Mouse (Mus musculus) intestine, embryonic 14.5 days (tissue): Measurements from ENCODE around the gene Rgl1. TPM values are rescaled to one million over a fixed set of nuclear protein-coding genes. Genes with fewer than 3 reads are reported as not detected.

Experiments used
- ATAC-seq: fragments of 200-750 bp; cut with Nextera tagmentation; replicated peaks from 2 replicates; pipeline ENCODE4 v1.8.0; 2017; ENCODE audit warnings: low read depth, moderate number of reproducible peaks, moderate TSS enrichment, moderate library complexity; ENCODE audit not compliant: low FRiP score, low TSS enrichment
- DNase-seq: peaks from one replicate; pipeline ENCODE4 v3.0.0-alpha.2; 2018; ENCODE audit warnings: low spot score
- H3K27ac ChIP-seq: fragments of 300-500 bp; sonication (generic); 2 replicates; pipeline ENCODE4 v1.5.1; 2014; ENCODE audit warnings: low read depth, mild to moderate bottlenecking, control low read depth
- H3K27me3 ChIP-seq: fragments of 300-500 bp; sonication (generic); replicated peaks from 2 replicates; pipeline ENCODE4 v1.6.1; 2014; ENCODE audit warnings: low read length, control low read depth; ENCODE audit not compliant: control insufficient read depth, insufficient read depth
- H3K36me3 ChIP-seq: fragments of 300-500 bp; sonication (generic); 2 replicates; pipeline ENCODE4 v1.6.1; 2014; ENCODE audit warnings: low read length, control low read depth; ENCODE audit not compliant: control insufficient read depth, insufficient read depth
- H3K4me1 ChIP-seq: fragments of 300-500 bp; sonication (generic); replicated peaks from 2 replicates; pipeline ENCODE4 v1.6.1; 2014; ENCODE audit warnings: low read length, control low read depth, mixed read lengths; ENCODE audit not compliant: control insufficient read depth, insufficient read depth
- H3K4me2 ChIP-seq: fragments of 300-500 bp; sonication (generic); 2 replicates; pipeline ENCODE4 v1.6.1; 2014; ENCODE audit warnings: low read length
- H3K4me3 ChIP-seq: fragments of 300-500 bp; sonication (generic); 2 replicates; pipeline ENCODE4 v1.5.1; 2014; ENCODE audit warnings: low read depth, low read length, control low read depth, mixed read lengths
- H3K9ac ChIP-seq: fragments of 300-500 bp; sonication (generic); 2 replicates; pipeline ENCODE4 v1.6.1; 2014; ENCODE audit warnings: mild to moderate bottlenecking, low read length
- H3K9me3 ChIP-seq: fragments of 300-500 bp; sonication (generic); 2 replicates; pipeline ENCODE4 v1.6.1; 2016; ENCODE audit warnings: low read length, control low read depth; ENCODE audit not compliant: control insufficient read depth
- WGBS: fragments of 180-500 bp; shearing (Covaris S2); extraction: QIAGEN DNeasy Blood & Tissue Kit; methylation state at CpG from one replicate; pipeline ENCODE4 v1.1.7; 2014; 5-methylcytosine and 5-hydroxymethylcytosine counted together
- polyA plus RNA-seq: library from polyadenylated mRNA; unstranded; fragments of >200 nt; fragmentation: Nextera tagmentation; extraction: Ambion mirVana; gene quantifications from 2 replicates; pipeline ENCODE4 v1.2.1, GENCODE M21; 2014

Gene Rgl1
- polyA plus RNA-seq, 1 experiment from 2014 or later = 50.9 TPM

GRCm38 (mm10) chr1:152714405-152714804 is 51.7 kb downstream of the Rgl1 start:
- Histone ChIP-seq H3K4me3 (no peak overlapping the region), H3K4me2 (no peak overlapping the region), H3K9me3 (no peaks in the 10 kb centered on the region), H3K4me1 (peaks cover 3% of the 10 kb centered on the region; the same call in 1 of the 2 replicates), H3K27me3 (no peaks in the 10 kb centered on the region), H3K36me3 (no peaks in the 10 kb centered on the region), H3K27ac (no peak overlapping the region), H3K9ac (no peak overlapping the region)
- WGBS = 93% methylated on average over 3 of the region's 3 CpGs
- no peak for DNase-seq
- ATAC-seq = no peak

GRCm38 (mm10) chr1:152713924-152714323 is 52.2 kb downstream of the Rgl1 start:
- Histone ChIP-seq H3K4me1 (peaks cover 3% of the 10 kb centered on the region; the same call in 1 of the 2 replicates), H3K27ac (no peak overlapping the region), H3K4me2 (no peak overlapping the region), H3K4me3 (no peak overlapping the region), H3K27me3 (no peaks in the 10 kb centered on the region), H3K9ac (no peak overlapping the region), H3K9me3 (no peaks in the 10 kb centered on the region), H3K36me3 (no peaks in the 10 kb centered on the region)
- DNase-seq = no peak
- 88% methylated on average over 4 of the region's 4 CpGs for WGBS
- no peak for ATAC-seq

- H3K4me3 ChIP-seq = no peak overlapping the region
- no peaks in the 10 kb centered on the region for H3K27me3 ChIP-seq
- H3K9ac ChIP-seq = no peak overlapping the region
- no peak for DNase-seq
- no peaks in the 10 kb centered on the region for H3K36me3 ChIP-seq
- 83% methylated on average over 4 of the region's 4 CpGs for WGBS
- no peak overlapping the region for H3K27ac ChIP-seq
- no peak overlapping the region for H3K4me2 ChIP-seq
- no peaks in the 10 kb centered on the region for H3K9me3 ChIP-seq
- H3K4me1 ChIP-seq = no peaks in the 10 kb centered on the region
- ATAC-seq = no peak
Measured at GRCm38 (mm10) chr1:152711037-152711436, 55.1 kb downstream of the Rgl1 start.

GRCm38 (mm10) chr1:152707560-152707959 is 58.6 kb downstream of the Rgl1 start:
- no peak overlapping the region for H3K4me3 ChIP-seq
- H3K4me2 ChIP-seq = no peak overlapping the region
- H3K9me3 ChIP-seq = no peaks in the 10 kb centered on the region
- no peaks in the 10 kb centered on the region for H3K36me3 ChIP-seq
- no peak for DNase-seq
- H3K27me3 ChIP-seq = no peaks in the 10 kb centered on the region
- 66% methylated on average over 2 of the region's 2 CpGs for WGBS
- no peak overlapping the region for H3K9ac ChIP-seq
- H3K27ac ChIP-seq = no peak overlapping the region
- peaks cover 10% of the 10 kb centered on the region; the same call in 1 of the 2 replicates for H3K4me1 ChIP-seq
- no peak for ATAC-seq

GRCm38 (mm10) chr1:152703941-152704340 is 62.2 kb downstream of the Rgl1 start:
- Histone ChIP-seq H3K4me1 (peaks cover 10% of the 10 kb centered on the region; the same call in 1 of the 2 replicates), H3K27me3 (no peaks in the 10 kb centered on the region), H3K4me3 (no peak overlapping the region), H3K27ac (no peak overlapping the region), H3K4me2 (no peak overlapping the region), H3K9me3 (no peaks in the 10 kb centered on the region), H3K9ac (no peak overlapping the region), H3K36me3 (no peaks in the 10 kb centered on the region)
- no peak for DNase-seq
- no peak for ATAC-seq
- WGBS = 32% methylated on average over 6 of the region's 6 CpGs

GRCm38 (mm10) chr1:152702920-152703319 is 63.2 kb downstream of the Rgl1 start:
- WGBS = 40% methylated on average over 6 of the region's 6 CpGs
- no peak for ATAC-seq

GRCm38 (mm10) chr1:152701066-152701465 is 65.1 kb downstream of the Rgl1 start:
- Histone ChIP-seq H3K9ac (no peak overlapping the region), H3K27ac (no peak overlapping the region), H3K4me1 (peaks cover 10% of the 10 kb centered on the region; the same call in 1 of the 2 replicates), H3K27me3 (no peaks in the 10 kb centered on the region), H3K9me3 (no peaks in the 10 kb centered on the region), H3K36me3 (no peaks in the 10 kb centered on the region), H3K4me3 (no peak overlapping the region), H3K4me2 (no peak overlapping the region)
- 79% methylated on average over 5 of the region's 5 CpGs for WGBS
- no peak for ATAC-seq
- no peak for DNase-seq

More at GRCm38 (mm10) chr1:152702920-152703319, 63.2 kb downstream of the Rgl1 start:
- Histone ChIP-seq H3K4me2 (no peak overlapping the region), H3K9ac (no peak overlapping the region), H3K4me1 (peaks cover 10% of the 10 kb centered on the region; the same call in 1 of the 2 replicates), H3K27me3 (no peaks in the 10 kb centered on the region), H3K9me3 (no peaks in the 10 kb centered on the region), H3K4me3 (no peak overlapping the region), H3K36me3 (no peaks in the 10 kb centered on the region), H3K27ac (no peak overlapping the region)
- no peak for DNase-seq

GRCm38 (mm10) chr1:152697341-152697740 is 68.8 kb downstream of the Rgl1 start:
- Histone ChIP-seq H3K4me1 (0 out of 2 replicates have a peak, but pooled peaks cover 3% of the 10 kb centered on the region), H3K9me3 (no peaks in the 10 kb centered on the region), H3K4me2 (no peak overlapping the region), H3K36me3 (no peaks in the 10 kb centered on the region), H3K27ac (no peak overlapping the region), H3K4me3 (no peak overlapping the region), H3K27me3 (no peaks in the 10 kb centered on the region), H3K9ac (no peak overlapping the region)
- ATAC-seq = no peak
- WGBS = 64% methylated on average over 3 of the region's 3 CpGs
- no peak for DNase-seq

GRCm38 (mm10) chr1:152695491-152695890 is 70.7 kb downstream of the Rgl1 start:
- no peak for ATAC-seq
- H3K4me3 ChIP-seq = no peak overlapping the region
- peaks cover 6% of the 10 kb centered on the region; the same call in 1 of the 2 replicates for H3K4me1 ChIP-seq
- H3K4me2 ChIP-seq = no peak overlapping the region
- no peaks in the 10 kb centered on the region for H3K27me3 ChIP-seq
- no peaks in the 10 kb centered on the region for H3K36me3 ChIP-seq
- H3K9me3 ChIP-seq = no peaks in the 10 kb centered on the region
- no peak for DNase-seq
- H3K9ac ChIP-seq = no peak overlapping the region
- 38% methylated on average over 9 of the region's 9 CpGs for WGBS
- no peak overlapping the region for H3K27ac ChIP-seq
